Mouse (Mus musculus) heart, postnatal 10 days (tissue): ENCODE measurements at regions not wholly inside any gene's neighbourhood (a gene's known extent, or its start where the extent isn't known, plus 50 kb on each side); places are given as distances from the start of the nearest gene placed in this dataset.

Experiments used
- DNase-seq, 2 experiments: peaks; one replicate each; pipeline ENCODE4 v3.0.0; 2021
- intact Hi-C: fragments of 180-260 bp; cut with DNase I; formaldehyde crosslinking; loops from one replicate; pipeline ENCODE4 v1.15.1; 2025

GRCm38 (mm10) chr13:26714056-26714455 is 55.9 kb downstream of the Hdgfl1 start:
- intact Hi-C loops, result no loop called here
- peak; percentile 21 to 27 for DNase-seq

GRCm38 (mm10) chr13:26699062-26699684 is 70.8 kb downstream of the Hdgfl1 start:
- intact Hi-C loops, result no loop called here
- DNase-seq, result no peak

- no peak for DNase-seq
- intact Hi-C loops, result no loop called here
Observed at GRCm38 (mm10) chr13:26659471-26659870, 110.5 kb downstream of the Hdgfl1 start.

- peak; percentile 22 to 44 for DNase-seq
- intact Hi-C loops, result no loop called here
Observed at GRCm38 (mm10) chr13:26657010-26657611, 112.9 kb downstream of the Hdgfl1 start.
